Mouse (Mus musculus): ENCODE measurements around the gene Ccdc6.

The Ccdc6 gene

GRCm38 (mm10) chr10:70095031-70095470 lies 1.9 kb upstream of the Ccdc6 start:
- DNase-seq (ENCODE audit: low spot score): peak; percentile 49

DNA sequence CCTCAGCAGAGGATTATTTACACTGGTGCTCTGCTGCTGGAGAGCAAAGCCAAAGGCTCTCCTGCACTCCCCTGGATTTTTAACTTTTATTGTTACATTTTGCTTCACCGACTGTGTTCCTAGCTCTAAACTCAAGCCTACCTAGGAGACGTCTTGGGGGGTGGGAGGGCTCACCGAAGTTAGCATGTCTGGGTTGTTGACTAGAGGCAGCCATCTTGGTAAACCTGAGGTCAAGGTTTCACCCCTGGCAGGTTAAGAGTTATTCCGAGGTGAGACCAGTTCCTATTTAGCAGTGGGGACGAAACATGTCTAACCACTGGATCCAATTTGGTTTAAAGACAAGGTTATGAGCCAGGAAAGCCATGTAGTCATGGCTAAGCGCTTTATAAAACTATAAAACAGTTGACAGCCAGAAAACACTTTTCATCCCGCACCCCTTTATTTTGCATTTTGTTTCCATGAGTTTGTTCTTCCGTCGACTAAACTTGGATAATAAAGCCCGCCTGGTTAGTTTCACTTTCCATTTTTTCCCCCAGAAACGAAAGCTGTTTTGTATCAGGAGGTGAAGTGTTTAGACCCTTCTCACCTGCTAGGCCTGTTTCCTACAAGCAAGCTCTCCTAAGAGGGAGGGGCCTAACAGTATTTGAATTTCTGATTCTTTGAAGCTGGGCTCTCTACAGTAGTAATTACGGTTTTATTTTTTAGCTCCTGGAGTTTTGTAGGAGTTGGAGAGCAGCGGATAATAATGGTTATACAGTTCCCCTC lies 1.2 kb upstream of the Ccdc6 start:
- DNase-seq (ENCODE audit: low spot score): peak; percentile 2

- DNase-seq (ENCODE audit: low spot score): peak; percentile 15
Observed at GRCm38 (mm10) chr10:70097291-70097901, 475 bp downstream of the Ccdc6 start.

GRCm38 (mm10) chr10:70097911-70098569 lies 1.1 kb downstream of the Ccdc6 start:
- DNase-seq (ENCODE audit: low spot score): peak; percentile 12

- DNase-seq (ENCODE audit: low spot score): no peak
Observed at GRCm38 (mm10) chr10:70098626-70099025, 1.7 kb downstream of the Ccdc6 start.

- no peak for DNase-seq (ENCODE audit: low spot score)
Observed at GRCm38 (mm10) chr10:70099052-70099451, 2.1 kb downstream of the Ccdc6 start.

DNA sequence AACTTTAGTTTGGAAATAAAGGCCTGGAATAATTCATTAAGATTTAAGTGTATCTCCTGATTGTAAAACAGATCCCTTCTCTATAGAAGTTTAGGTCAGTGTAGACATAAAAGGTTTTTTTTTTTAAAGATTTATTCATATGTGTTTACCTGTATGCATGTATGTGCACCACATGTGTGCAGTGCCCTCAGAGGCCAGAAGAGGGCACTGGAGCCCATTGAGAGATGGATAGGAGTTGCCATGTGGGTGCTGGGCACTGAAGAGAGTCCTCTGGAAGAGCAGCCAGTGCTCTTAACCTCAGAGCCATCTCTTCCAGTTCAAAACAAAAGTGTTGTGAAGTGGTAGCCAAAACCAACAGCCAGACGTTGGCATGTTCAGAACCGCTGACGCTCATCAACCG lies 5.2 kb downstream of the Ccdc6 start:
- no peak for DNase-seq (ENCODE audit: low spot score)

- no peak for DNase-seq (ENCODE audit: low spot score)
Observed at GRCm38 (mm10) chr10:70108016-70108415, 11.1 kb downstream of the Ccdc6 start.

DNA sequence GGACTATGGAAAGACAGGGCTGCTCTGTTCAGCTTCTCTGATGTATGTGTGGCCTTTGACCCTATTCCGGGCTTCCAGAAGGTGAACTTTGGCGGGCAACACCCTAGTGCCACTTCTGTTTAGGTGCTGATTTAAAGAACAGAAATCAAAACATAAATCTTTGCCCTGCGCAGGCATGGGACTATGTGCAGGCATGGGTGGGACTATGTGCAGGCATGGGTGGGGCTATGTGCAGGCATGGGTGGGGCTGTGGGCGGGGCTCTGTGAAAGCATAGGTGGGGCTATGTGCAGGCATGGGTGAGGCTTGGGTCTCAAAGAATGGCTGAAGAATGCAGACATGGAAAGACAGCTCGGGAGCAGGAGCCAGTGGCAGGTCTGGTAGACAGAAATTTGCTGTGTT lies 13.1 kb downstream of the Ccdc6 start:
- DNase-seq (ENCODE audit: low spot score): no peak

DNA sequence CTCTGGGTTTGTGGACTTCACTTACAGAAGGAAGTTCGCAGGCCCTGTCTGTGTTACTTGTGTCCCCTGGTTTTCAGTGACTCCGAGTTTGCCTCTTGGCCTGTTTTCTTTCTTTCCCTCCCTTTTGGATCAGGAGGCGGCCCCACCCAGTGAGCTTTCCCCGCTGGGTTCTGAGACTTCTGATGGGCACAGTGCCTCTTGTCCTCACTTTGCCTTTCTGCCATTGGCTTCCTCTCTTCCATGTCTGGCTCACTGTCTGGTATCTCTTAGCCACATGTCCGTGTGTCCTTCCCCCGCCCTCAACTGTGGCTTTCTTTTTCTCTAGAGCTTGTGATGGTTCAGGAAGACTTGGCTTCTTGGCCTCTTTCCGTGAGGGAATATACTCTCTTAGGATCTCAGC lies 13.9 kb downstream of the Ccdc6 start:
- no peak for DNase-seq (ENCODE audit: low spot score)

DNA sequence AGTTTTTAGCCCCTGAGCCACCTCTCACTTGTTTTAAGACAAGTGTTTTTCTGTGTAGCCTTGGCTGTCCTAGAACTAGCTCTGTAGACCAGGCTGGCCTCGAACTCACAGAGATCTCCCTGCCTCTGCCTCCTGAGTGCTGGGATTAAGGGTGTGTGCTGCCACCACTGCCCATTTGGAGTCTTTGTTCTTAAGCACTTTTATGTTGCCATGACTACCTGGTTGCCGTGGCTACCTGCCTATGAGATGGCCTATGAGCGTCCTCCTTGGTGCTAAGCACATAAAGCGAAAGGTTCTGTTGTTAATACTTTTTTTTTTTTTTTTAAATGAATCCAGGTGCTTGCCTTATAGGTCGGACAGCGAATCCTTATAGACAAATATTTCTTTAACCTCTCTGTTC lies 14.7 kb downstream of the Ccdc6 start:
- DNase-seq (ENCODE audit: low spot score): no peak

DNA sequence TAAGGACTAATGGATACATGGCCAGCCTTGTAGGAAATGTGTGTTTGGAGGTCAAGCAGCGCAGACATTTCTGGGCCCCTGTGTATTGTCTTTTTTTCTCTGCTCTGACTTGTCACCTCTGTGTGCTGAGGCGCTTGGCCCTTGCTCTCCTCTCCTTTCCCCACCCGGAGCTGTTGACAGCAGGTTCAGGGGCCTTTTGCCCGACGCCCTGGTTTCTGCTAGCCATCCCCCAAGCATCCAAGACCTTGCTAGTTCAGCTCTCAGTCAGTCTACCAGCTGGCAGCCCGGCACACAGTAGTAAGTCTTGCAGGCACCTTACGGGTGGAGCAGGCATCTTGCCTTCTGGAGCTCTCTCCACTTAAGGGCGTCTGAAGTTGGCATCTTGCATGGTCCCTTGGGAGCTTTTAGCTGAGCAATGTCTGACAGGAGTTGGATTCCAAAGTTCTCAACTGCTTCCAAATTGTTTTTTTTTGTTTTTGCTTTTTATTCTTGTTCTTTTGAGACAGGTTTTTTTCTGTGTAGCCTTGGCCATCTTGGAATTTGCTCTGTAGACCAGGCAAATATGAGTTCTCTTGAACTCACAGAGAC lies 17.2 kb downstream of the Ccdc6 start:
- DNase-seq (ENCODE audit: low spot score): no peak

DNA sequence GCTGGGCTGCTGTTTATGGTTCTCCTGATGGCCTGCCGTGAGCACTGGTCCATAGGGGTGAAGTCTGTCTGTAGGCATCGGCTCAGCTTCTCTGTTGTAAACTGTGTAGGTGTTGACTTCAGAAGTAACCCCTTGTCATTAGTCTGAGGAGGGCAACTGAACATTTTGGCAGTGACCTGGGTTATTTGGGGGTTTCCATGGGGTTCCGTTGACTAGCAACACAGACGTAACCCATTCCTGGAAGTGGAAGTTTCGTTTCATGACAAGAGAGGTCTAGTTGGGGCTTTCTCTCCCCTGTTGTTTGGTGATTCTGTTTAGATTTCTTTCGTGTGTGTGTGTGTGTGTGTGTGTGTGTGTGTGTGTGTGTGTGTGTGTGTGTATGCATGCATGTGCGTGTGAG lies 19.5 kb downstream of the Ccdc6 start:
- DNase-seq (ENCODE audit: low spot score): no peak

- no peak for DNase-seq (ENCODE audit: low spot score)
Observed at GRCm38 (mm10) chr10:70119451-70119850, 22.5 kb downstream of the Ccdc6 start.

- no peak for DNase-seq (ENCODE audit: low spot score)
Observed at GRCm38 (mm10) chr10:70119851-70120370, 23.0 kb downstream of the Ccdc6 start.

DNA sequence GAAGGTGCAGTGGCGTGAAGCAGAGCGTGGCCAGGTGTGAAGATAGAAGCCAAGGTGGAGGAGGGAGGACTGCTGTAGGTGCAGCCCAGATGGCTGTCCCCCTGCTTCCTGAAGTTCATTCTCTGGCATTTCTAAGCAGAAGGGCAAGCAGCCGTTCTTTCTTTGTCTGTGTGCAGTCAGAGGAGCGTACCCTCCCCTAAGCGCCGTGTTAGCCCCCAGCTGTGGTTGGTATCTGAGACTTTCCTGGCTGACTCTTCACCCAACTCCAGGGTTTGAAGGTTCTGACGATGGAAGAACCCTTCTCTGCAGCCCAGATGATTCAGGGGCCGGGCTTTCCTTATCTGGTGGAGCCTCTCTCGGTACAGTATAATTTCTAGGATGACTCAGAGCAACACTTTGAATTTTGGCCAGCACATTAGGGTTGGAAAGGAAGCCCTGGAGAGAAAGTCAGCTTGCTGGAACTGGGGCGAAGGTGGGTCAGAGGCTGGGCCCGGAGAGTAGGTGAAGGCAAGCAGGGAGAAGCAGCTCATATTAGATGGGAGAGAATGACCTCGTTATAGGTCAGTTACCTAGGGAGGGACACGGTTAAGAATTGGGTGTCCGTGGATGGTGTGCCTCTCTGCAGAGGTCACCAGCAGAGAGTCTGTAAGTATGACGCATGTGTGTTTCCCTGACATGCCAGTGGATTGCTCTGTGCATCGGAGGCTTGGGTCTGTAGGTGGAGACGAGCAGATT lies 23.9 kb downstream of the Ccdc6 start:
- peak; percentile 26 for DNase-seq (ENCODE audit: low spot score)

- peak; percentile 15 for DNase-seq (ENCODE audit: low spot score)
Observed at GRCm38 (mm10) chr10:70121406-70121695, 24.4 kb downstream of the Ccdc6 start.

GRCm38 (mm10) chr10:70123454-70123853 lies 26.5 kb downstream of the Ccdc6 start:
- DNase-seq (ENCODE audit: low spot score): no peak

DNA sequence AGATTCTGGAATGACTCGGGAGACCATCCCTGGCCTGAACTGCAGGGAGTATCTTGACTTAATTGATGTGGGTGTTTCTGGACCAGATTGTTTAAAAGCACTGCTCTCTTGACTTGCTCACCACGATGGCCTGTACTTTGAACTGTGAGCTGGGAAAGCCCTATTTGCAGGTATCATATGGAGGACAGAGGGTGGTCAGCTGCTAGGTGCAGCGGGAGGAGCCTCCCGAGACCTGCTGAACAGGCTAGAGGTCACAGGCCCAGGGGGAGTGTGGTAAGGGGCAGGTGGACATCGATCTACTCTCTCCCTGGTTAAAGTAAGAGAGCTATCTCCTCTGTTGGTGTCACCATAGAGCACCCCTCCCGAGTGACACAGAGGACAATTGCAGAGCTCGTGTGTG lies 28.6 kb downstream of the Ccdc6 start:
- no peak for DNase-seq (ENCODE audit: low spot score)

DNA sequence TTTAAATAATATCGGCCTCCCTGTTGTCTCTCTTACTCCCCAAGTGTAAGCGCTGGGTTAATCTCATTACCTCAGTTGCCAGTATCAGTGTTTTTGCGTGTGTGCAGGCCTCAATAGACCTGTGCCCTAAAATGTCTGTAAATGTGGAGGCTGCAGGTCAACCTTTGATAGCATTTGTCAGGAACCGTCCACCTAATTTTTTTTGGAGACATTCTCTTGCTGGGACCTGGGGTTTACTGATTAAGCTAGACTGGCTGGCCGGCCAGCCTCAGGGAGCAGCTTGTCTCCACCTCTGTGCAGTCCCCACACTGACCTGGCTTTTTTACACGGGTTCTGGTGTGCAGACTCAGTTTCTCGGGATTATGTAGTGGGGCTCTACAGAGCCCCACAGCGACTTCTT lies 30.4 kb downstream of the Ccdc6 start:
- peak; percentile 19 for DNase-seq (ENCODE audit: low spot score)

DNA sequence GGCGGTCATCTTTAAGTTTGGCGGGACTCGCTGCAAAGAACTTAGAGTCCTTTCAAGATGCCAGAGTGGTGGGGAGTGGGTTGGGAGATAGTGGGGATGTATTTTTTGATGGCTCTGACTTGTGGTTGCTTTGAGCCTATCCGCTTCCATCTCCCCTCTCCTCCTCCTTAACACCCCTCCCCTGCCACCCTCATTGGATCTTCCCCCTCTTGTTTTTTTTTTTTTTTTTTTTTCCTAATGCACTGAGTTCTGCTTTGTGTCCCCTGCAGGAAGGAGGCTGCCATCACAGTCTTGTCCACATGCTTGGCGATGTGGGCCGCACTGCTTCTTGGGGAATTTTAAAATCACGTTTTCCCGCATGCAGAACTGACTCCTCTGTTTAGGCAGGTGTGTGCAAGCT lies 31.5 kb downstream of the Ccdc6 start:
- no peak for DNase-seq (ENCODE audit: low spot score)

GRCm38 (mm10) chr10:70132087-70132560 lies 35.2 kb downstream of the Ccdc6 start:
- no peak for DNase-seq (ENCODE audit: low spot score)
